Mouse (Mus musculus) ES-Bruce4 (cell line): Measurements from ENCODE around the gene Mobp. TPM values are rescaled to one million over a fixed set of nuclear protein-coding genes. Genes with fewer than 3 reads are reported as not detected.

Source experiments
- H3K27ac ChIP-seq: 2 replicates; pipeline ENCODE4 v1.5.1; 2012; ENCODE audit warnings: low read length, inconsistent platforms; ENCODE audit not compliant: insufficient read depth
- H3K27me3 ChIP-seq: 2 replicates; pipeline ENCODE4 v1.6.1; 2012; ENCODE audit warnings: mild to moderate bottlenecking, low read length, inconsistent platforms; ENCODE audit not compliant: control insufficient read depth, poor library complexity, insufficient read depth, severe bottlenecking
- H3K36me3 ChIP-seq: 2 replicates; pipeline ENCODE4 v1.6.1; 2012; ENCODE audit warnings: inconsistent platforms, mild to moderate bottlenecking, low read length, moderate library complexity; ENCODE audit not compliant: control insufficient read depth, poor library complexity, insufficient read depth, severe bottlenecking
- H3K4me1 ChIP-seq: one replicate; pipeline ENCODE4 v1.8.1; 2011; ENCODE audit warnings: low read length; ENCODE audit not compliant: control insufficient read depth, insufficient read depth
- H3K4me3 ChIP-seq: 2 replicates; pipeline ENCODE4 v1.5.1; 2011; ENCODE audit warnings: low read depth, mild to moderate bottlenecking, low read length
- H3K9ac ChIP-seq: 2 replicates; pipeline ENCODE4 v1.6.1; 2012; ENCODE audit warnings: low read depth, mild to moderate bottlenecking, inconsistent platforms; ENCODE audit not compliant: poor library complexity, severe bottlenecking
- H3K9me3 ChIP-seq: replicated peaks from 2 replicates; pipeline ENCODE4 v1.6.1; 2012; ENCODE audit warnings: mild to moderate bottlenecking, low read length, inconsistent platforms; ENCODE audit not compliant: control insufficient read depth, poor library complexity, insufficient read depth, severe bottlenecking
- CTCF ChIP-seq: IDR thresholded peaks from one replicate; pipeline ENCODE4 v1.8.1; 2011; ENCODE audit warnings: low read depth, low read length
- EP300 ChIP-seq: IDR thresholded peaks from 2 replicates; pipeline ENCODE4 v1.6.1; 2011; ENCODE audit warnings: low read depth, low read length; ENCODE audit not compliant: insufficient read depth
- POLR2A ChIP-seq: IDR thresholded peaks from one replicate; pipeline ENCODE4 v1.8.1; 2011; ENCODE audit warnings: low read length; ENCODE audit not compliant: insufficient read depth
- polyA plus RNA-seq: library from polyadenylated mRNA; stranded (reverse); fragments of >200 nt; gene quantifications from 2 replicates; pipeline ENCODE4 v1.2.4, GENCODE M21; 2011; ENCODE audit warnings: low read depth; ENCODE audit not compliant: missing spikeins, insufficient read depth, insufficient read length

The Mobp gene
- polyA plus RNA-seq, 1 experiment, result 10.3 TPM

DNA sequence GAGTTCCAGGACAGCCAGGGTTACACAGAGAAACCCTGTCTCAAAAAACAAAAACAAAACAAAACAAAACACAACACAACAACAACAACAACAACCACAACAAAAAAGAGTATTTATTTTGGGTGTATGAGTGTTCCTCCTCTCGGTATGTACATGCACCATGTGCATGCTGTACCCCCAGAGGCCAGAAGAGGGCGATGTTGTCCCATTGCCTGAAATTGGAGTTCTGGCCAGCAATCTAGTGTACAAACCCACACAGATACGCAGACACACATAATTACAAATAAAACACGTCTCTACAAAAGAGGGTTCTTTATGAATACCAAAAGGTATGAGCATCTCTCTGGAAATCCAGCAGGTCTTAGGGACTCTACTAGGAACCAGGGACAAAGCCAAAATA, 60.6 kb downstream of the Mobp start:
- Histone ChIP-seq H3K36me3 (no peaks in the 10 kb centered on the region), H3K27me3 (no peaks in the 10 kb centered on the region), H3K9ac (no peak overlapping the region), H3K9me3 (no peaks in the 10 kb centered on the region), H3K4me1 (no peaks in the 10 kb centered on the region), H3K4me3 (no peak overlapping the region), H3K27ac (no peak overlapping the region)
- TF ChIP-seq POLR2A, result no peak
- TF ChIP-seq CTCF, result peak; percentile 80
- no peak for TF ChIP-seq EP300

DNA sequence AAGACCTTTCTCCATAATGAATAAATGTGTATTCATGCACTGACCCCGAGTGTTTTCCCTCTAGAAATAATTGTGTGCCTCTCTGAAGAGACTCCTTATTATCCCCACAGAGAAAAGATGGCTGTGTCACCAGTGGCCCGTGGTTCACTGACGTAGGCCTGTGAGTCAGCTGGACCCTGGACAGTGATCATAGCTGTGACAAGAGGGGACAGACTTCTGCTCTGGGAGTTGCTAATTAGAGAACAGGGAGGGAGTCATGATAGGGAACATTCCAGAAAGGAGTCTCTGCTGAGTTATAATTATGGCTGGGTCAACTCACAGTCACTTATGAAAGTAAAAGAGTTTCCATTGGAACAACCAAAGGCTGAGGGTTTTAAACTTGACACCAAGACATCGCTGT, 61.4 kb downstream of the Mobp start:
- H3K9ac ChIP-seq, result no peak overlapping the region
- H3K27me3 ChIP-seq, result no peaks in the 10 kb centered on the region
- H3K27ac ChIP-seq, result no peak overlapping the region
- H3K36me3 ChIP-seq, result no peaks in the 10 kb centered on the region
- H3K4me1 ChIP-seq, result no peaks in the 10 kb centered on the region
- TF ChIP-seq POLR2A (no peak), CTCF (no peak), EP300 (no peak)
- no peaks in the 10 kb centered on the region for H3K9me3 ChIP-seq
- H3K4me3 ChIP-seq, result no peak overlapping the region

DNA sequence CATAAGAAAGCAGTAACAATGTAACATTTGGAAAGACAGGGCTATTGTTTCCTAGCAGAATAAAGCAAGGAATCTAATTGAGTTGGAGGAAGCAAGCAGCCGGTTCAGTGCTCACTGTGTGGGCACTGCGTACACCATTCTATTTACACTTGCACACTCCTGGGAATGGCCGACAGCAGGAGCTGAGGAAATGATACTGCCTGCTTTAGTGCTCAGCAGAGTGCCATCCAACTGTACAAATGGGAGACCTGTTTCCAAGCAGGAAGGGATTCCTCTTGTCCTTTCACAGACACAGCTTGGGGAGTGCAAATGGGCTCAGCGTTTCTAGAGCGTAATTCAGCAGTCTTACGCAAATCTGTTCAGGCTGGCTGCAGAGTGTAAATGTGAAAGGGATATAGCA, 63.4 kb downstream of the Mobp start:
- TF ChIP-seq CTCF, result no peak
- TF ChIP-seq POLR2A, result no peak
- no peak for TF ChIP-seq EP300
- no peak overlapping the region for H3K4me3 ChIP-seq
- no peaks in the 10 kb centered on the region for H3K27me3 ChIP-seq
- no peaks in the 10 kb centered on the region for H3K4me1 ChIP-seq
- H3K9ac ChIP-seq, result no peak overlapping the region
- H3K9me3 ChIP-seq, result no peaks in the 10 kb centered on the region
- no peak overlapping the region for H3K27ac ChIP-seq
- no peaks in the 10 kb centered on the region for H3K36me3 ChIP-seq

DNA sequence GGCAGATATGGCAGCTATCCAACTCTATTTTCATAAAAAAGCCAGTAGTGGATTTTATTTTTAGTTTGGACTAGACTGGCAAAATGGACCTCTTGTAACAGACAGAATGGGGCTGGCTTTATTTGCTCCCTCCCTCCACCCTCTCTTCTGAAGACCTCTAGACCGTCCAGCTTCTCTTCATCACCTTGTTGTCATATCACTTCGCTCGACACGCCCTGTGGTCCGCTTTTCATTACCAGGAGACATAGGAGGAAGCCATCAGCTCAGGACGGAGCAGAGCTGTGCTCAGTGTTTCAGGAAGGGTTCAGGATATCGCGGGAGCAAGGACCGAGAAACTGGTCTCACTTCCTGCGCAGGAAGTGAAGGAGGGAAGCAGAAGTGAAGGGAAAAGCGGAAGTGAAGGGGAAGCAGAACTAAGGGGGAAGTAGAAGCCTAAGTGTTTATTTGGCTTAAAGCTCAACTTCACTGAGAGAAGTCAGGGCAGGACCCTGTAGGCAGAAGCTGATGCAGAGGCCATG, 65.5 kb downstream of the Mobp start:
- Histone ChIP-seq H3K4me3 (no peak overlapping the region), H3K27me3 (no peaks in the 10 kb centered on the region), H3K9ac (no peak overlapping the region), H3K27ac (no peak overlapping the region), H3K36me3 (no peaks in the 10 kb centered on the region), H3K4me1 (no peaks in the 10 kb centered on the region), H3K9me3 (no peaks in the 10 kb centered on the region)
- TF ChIP-seq POLR2A (no peak), EP300 (no peak), CTCF (no peak)

DNA sequence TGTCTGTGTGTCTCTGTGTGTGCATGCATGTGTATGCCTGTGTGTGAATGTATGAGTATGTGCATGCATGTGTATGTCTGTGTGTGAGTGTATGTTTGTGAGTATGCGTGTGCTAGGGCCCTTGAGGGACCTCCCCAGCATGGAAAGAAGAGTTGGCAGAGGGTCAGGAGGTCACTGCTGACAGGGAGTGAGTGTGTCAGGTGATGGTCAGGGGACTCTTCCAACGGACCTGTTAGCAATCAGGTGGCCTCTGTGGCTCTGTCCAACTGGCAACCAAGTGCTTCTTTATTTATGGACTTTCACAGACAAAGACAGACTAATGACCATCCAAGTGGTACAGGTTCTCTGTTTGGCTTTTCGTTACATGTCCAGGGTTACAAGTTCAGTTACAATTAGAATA, 69.9 kb downstream of the Mobp start:
- H3K27me3 ChIP-seq, result no peaks in the 10 kb centered on the region
- TF ChIP-seq CTCF (no peak), POLR2A (no peak), EP300 (no peak)
- H3K36me3 ChIP-seq, result no peaks in the 10 kb centered on the region
- H3K4me3 ChIP-seq, result no peak overlapping the region
- H3K27ac ChIP-seq, result no peak overlapping the region
- no peaks in the 10 kb centered on the region for H3K4me1 ChIP-seq
- H3K9ac ChIP-seq, result no peak overlapping the region
- no peaks in the 10 kb centered on the region for H3K9me3 ChIP-seq

Other genes starting within 250 kb of the Mobp start
- 7.2 and 9.2 TPM in 2 replicates for gene Gorasp1, start 212.1 kb upstream of the Mobp start, polyA plus RNA-seq
- 0.93 and 1.2 TPM in 2 replicates for gene Ttc21a, start 212.1 kb upstream of the Mobp start, polyA plus RNA-seq
- 28.4 and 39.7 TPM in 2 replicates for gene Csrnp1, start 165.0 kb upstream of the Mobp start, polyA plus RNA-seq
- not detected in 2 replicates for gene Xirp1, start 126.1 kb upstream of the Mobp start, polyA plus RNA-seq
- gene Cx3cr1, start 79.8 kb upstream of the Mobp start, polyA plus RNA-seq, result not detected in 2 replicates
- gene Ccr8, start 57.6 kb upstream of the Mobp start, polyA plus RNA-seq, result not detected in 2 replicates
- gene Slc25a38, start 39.3 kb upstream of the Mobp start, polyA plus RNA-seq, result 15.3 and 15.7 TPM in 2 replicates
- gene Rpsa, start 22.0 kb upstream of the Mobp start, polyA plus RNA-seq, result 2,205 and 2,405 TPM in 2 replicates
- 0.24 TPM in 1 of 2 replicates, not detected in the other for gene Myrip, start 151.8 kb downstream of the Mobp start, polyA plus RNA-seq